Mouse (Mus musculus): ENCODE results near the gene Nkain4. TPM values are rescaled to one million over a fixed set of nuclear protein-coding genes. Genes with fewer than 3 reads are reported as not detected.

The Nkain4 gene
- 2.0 and 2.6 TPM in 2 replicates for polyA plus RNA-seq (2015; fragmentation: Nextera tagmentation; extraction: Ambion mirVana)

DNA sequence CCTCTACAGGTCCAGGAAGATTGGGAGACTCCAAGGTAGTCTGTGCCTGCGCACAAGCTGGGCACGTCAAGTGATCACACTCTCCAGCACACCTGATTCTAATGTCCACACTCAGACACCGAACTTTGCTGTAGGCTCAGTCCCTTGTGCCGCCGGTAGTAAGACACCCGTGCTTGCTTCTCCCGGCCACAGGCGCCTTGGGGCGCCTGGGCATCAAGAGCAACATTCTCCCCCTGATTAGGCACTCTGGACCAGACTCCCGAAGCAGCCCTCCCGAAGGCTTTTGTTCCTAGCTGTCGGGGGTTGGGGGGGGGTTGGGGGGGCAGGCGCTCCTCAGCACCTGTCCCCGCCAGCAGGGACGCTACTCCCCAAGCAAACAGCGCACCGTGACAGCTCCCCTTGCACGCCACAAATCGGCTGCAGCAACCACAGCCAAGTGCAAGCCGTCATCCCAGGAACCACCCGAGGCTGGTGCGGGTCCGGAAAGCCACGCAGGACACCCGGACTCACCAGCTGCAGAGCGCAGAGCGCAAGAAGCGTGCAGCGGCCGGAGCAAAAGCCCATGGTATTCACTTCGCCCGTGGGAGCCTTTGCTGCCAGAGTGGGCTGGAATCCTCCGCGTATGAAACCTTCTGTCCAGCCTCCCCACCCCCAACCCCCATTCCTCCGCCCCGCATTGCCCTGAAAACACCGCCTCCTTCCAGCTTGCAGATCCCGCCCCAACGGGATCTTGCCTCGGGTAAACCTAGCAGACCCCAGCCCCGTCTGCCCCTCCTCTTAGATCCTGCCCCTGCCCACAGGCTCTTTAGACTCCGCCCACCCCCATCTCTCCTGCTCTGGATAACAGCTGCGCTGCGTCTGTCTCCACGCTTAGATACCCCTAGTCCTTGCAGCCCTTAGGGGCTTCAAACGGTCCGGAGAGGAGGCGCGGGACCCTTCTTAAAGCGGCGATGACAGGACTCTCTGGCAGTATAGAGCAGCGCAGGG lies at the start of gene Nkain4:
Nkain4 (minus strand) TSS at position 639 of the 987 bp plus-strand sequence.
- H3K9me3 ChIP-seq (replicated peaks): no peaks in the 10 kb centered on the region
- H3K9ac ChIP-seq: no peak within 1 kb of the TSS
- H3K27ac ChIP-seq: no peak within 1 kb of the TSS
- no peaks in the 10 kb centered on the region for H3K4me1 ChIP-seq (replicated peaks)
- no peak for DNase-seq
- peak within 1 kb of the TSS; percentile 59 for H3K4me2 ChIP-seq
- 3% methylated on average over 52 of the region's 52 CpGs for WGBS (ENCODE audit: insufficient replicate concordance)
- ATAC-seq (ENCODE audit: low read depth): no peak
- H3K36me3 ChIP-seq: no peaks in the 10 kb centered on the region
- H3K27me3 ChIP-seq: peaks cover 69% of the 10 kb centered on the region
- H3K4me3 ChIP-seq (replicated peaks): peak within 1 kb of the TSS; percentile 42

DNA sequence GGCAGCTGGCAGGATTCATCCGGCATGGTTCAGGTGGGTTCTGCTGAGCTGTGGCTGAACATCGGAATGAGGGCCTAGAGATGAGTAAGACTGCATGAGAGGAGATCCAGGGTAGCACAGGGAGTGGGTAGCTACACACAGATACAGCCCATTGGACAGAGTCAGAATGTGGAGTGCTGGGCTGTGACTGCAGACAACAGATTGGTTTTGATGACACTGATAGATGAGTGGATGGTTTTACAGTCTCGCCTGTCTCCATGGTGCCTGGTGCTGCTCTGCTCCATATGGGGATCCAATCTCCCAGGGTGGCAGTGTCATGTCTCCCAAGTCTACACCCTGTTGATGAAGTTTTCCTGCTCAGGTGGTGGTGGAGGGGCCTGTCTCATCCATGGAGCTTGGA lies 42.4 kb upstream of the Nkain4 start:
- Histone ChIP-seq H3K27me3 (no peaks in the 10 kb centered on the region), H3K9me3 (replicated peaks) (no peaks in the 10 kb centered on the region), H3K4me2 (no peak overlapping the region), H3K27ac (no peak overlapping the region), H3K4me1 (replicated peaks) (no peaks in the 10 kb centered on the region), H3K9ac (no peak overlapping the region), H3K4me3 (replicated peaks) (no peak overlapping the region), H3K36me3 (no peaks in the 10 kb centered on the region)
- 44% methylated on average over 3 of the region's 3 CpGs for WGBS (ENCODE audit: insufficient replicate concordance)
- DNase-seq (no peak), ATAC-seq (ENCODE audit: low read depth) (no peak)

DNA sequence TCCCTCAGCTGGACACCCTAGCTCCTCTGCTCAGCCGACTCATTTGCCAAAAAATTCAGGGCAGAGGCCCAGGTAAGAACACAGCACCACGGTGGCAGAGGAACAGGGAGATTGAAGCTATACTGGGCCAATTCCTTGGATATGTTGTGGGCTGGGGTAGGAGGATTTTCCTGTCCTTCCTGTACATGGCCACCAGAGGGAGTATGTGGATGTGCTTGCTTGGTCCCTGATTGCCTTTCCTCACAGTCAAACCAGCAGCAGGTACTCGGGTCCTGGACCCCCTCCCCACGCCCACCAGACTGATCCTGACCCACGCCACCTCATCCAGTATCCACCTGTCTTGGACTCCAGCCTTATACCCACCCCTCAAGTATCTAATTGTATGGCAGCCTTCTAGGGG lies 41.9 kb upstream of the Nkain4 start:
- DNase-seq (no peak), ATAC-seq (ENCODE audit: low read depth) (no peak)
- Histone ChIP-seq H3K27ac (no peak overlapping the region), H3K9me3 (replicated peaks) (no peaks in the 10 kb centered on the region), H3K4me1 (replicated peaks) (no peaks in the 10 kb centered on the region), H3K36me3 (no peaks in the 10 kb centered on the region), H3K4me3 (replicated peaks) (no peak overlapping the region), H3K27me3 (no peaks in the 10 kb centered on the region), H3K9ac (no peak overlapping the region), H3K4me2 (no peak overlapping the region)
- 10% methylated on average over 5 of the region's 5 CpGs for WGBS (ENCODE audit: insufficient replicate concordance)

DNA sequence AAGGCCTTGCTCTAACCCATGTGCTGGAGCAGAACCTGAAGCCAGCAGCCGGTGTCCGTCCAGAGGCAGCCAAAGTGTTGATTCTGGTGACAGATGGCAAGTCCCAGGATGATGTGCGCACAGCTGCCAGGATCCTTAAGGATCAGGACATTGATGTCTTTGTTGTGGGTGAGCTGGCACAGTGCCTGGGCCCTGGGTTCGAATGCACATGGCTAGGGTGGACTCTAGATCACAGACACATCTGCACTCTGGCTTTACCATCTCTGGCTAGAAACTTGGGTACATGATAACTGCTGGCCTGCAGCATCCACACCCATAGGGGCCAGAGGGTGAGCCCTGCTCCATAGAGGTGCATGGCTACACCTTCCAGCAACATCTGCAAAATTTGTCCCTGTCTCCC lies 41.0 kb upstream of the Nkain4 start:
- 60% methylated on average over 4 of the region's 4 CpGs for WGBS (ENCODE audit: insufficient replicate concordance)
- Histone ChIP-seq H3K36me3 (no peaks in the 10 kb centered on the region), H3K27ac (no peak overlapping the region), H3K9me3 (replicated peaks) (no peaks in the 10 kb centered on the region), H3K27me3 (no peaks in the 10 kb centered on the region), H3K9ac (no peak overlapping the region), H3K4me1 (replicated peaks) (no peaks in the 10 kb centered on the region), H3K4me2 (no peak overlapping the region), H3K4me3 (replicated peaks) (no peak overlapping the region)
- ATAC-seq (ENCODE audit: low read depth) (no peak), DNase-seq (no peak)

DNA sequence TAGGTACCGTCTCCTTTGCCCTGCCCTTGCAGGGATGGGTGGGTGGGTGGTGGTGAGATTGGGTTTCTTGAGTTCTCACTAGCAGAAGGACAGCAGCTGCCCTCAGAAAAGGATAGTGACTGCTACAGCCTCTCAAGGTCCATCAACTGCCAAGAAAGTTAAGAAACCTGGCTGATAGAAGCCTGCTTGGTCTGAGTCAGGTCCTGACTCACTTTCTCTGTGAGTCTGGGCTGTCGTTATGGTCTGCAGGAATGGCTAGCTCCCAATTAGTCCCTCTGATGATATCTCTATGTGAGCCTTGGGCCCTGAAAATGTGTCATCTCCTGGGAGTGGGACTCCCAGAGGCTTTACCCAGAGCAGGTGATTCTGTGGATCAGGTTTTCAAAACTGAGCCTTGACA lies 39.9 kb upstream of the Nkain4 start:
- Histone ChIP-seq H3K36me3 (no peaks in the 10 kb centered on the region), H3K27me3 (no peaks in the 10 kb centered on the region), H3K4me1 (replicated peaks) (no peaks in the 10 kb centered on the region), H3K4me2 (no peak overlapping the region), H3K4me3 (replicated peaks) (no peak overlapping the region), H3K27ac (no peak overlapping the region), H3K9ac (no peak overlapping the region), H3K9me3 (replicated peaks) (no peaks in the 10 kb centered on the region)
- ATAC-seq (ENCODE audit: low read depth) (no peak), DNase-seq (no peak)
- 49% methylated on average over 2 of the region's 2 CpGs for WGBS (ENCODE audit: insufficient replicate concordance)

DNA sequence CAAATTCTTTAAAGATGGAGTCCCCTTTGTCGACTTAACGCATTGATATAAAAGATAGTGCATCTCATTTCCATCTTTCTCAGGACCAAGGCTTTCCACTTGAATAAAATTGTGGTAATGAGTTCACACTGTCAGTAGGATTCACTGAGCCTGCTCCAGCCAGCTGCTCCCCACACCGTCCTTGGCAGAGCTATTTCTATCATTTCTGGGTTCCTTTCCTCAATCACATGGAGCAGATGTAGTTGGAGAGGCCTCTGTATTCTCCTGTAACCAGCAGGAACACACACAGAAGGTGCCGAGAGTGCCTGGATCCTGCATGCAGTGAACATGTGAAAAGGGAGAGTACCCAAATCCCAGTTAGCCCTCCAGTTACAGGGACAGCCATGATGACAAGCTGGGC lies 35.8 kb upstream of the Nkain4 start:
- no peaks in the 10 kb centered on the region for H3K27me3 ChIP-seq
- no peaks in the 10 kb centered on the region for H3K36me3 ChIP-seq
- no peak overlapping the region for H3K4me2 ChIP-seq
- H3K4me1 ChIP-seq (replicated peaks): no peaks in the 10 kb centered on the region
- H3K9ac ChIP-seq: no peak overlapping the region
- 57% methylated on average over 4 of the region's 4 CpGs for WGBS (ENCODE audit: insufficient replicate concordance)
- no peak for DNase-seq
- H3K9me3 ChIP-seq (replicated peaks): no peaks in the 10 kb centered on the region
- H3K4me3 ChIP-seq (replicated peaks): no peak overlapping the region
- H3K27ac ChIP-seq: no peak overlapping the region
- ATAC-seq (ENCODE audit: low read depth): no peak

DNA sequence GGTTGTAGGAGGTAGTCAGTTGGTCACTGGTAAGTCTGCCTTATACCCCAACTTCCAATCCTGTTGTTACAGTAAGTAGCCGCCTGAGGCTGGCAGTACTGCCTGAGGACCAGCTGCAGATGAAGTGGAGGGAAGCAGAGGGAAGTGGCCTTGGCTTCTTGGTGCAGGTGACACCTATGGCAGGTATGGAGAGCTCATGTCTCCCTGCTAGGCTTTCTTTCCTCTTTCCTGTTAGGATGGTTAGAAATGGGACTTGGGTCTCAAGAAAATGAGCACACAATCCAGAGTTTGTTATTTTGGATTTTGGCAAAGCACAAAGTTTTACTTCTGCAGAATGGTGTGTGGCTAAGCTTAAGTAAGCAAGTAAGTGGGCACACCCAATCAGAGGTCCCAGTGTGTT lies 34.4 kb upstream of the Nkain4 start:
- no peak overlapping the region for H3K27ac ChIP-seq
- H3K9me3 ChIP-seq (replicated peaks): no peaks in the 10 kb centered on the region
- H3K4me3 ChIP-seq (replicated peaks): no peak overlapping the region
- no peak overlapping the region for H3K4me2 ChIP-seq
- DNase-seq: no peak
- no peak overlapping the region for H3K9ac ChIP-seq
- ATAC-seq (ENCODE audit: low read depth): no peak
- H3K36me3 ChIP-seq: no peaks in the 10 kb centered on the region
- H3K27me3 ChIP-seq: no peaks in the 10 kb centered on the region
- 44% methylated on average over 1 of the region's 1 CpGs for WGBS (ENCODE audit: insufficient replicate concordance)
- no peaks in the 10 kb centered on the region; the same call in 1 of the 2 replicates for H3K4me1 ChIP-seq (replicated peaks)

DNA sequence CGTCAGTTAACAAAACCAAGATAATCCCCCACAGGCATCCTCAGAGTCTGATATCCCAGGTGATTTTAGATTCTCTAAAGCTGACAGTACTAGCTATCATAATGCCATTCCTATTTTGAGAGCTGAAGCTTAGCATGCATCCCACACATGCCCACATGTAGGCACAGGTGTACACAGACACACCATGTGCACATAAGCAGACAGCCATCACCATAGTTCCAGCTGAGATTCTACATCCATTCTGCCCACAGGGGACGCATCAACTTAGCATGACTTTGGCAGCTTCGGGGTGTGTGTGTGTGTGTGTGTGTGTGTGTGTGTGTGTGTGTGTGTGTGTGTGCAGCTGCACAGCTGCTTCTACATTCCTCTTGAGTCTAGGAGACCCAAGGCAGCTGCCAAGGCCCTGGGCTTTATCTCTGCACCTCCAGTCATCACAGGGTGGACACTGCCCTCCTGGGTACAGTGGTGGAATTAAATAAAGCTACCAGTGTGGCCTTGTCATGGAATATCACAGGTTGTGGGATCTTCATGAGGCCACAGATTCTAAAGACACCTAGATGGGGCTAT lies 33.9 kb upstream of the Nkain4 start:
- no peak overlapping the region for H3K27ac ChIP-seq
- 72% methylated on average over 3 of the region's 3 CpGs for WGBS (ENCODE audit: insufficient replicate concordance)
- H3K9me3 ChIP-seq (replicated peaks): no peaks in the 10 kb centered on the region
- no peak overlapping the region for H3K9ac ChIP-seq
- peaks cover 2% of the 10 kb centered on the region; the same call in 1 of the 2 replicates for H3K4me1 ChIP-seq (replicated peaks)
- no peak for ATAC-seq (ENCODE audit: low read depth)
- 0 out of 2 replicates have a peak, but pooled peaks cover 2% of the 10 kb centered on the region for H3K36me3 ChIP-seq
- DNase-seq: no peak
- no peak overlapping the region for H3K4me2 ChIP-seq
- no peak overlapping the region for H3K4me3 ChIP-seq (replicated peaks)
- H3K27me3 ChIP-seq: no peaks in the 10 kb centered on the region

DNA sequence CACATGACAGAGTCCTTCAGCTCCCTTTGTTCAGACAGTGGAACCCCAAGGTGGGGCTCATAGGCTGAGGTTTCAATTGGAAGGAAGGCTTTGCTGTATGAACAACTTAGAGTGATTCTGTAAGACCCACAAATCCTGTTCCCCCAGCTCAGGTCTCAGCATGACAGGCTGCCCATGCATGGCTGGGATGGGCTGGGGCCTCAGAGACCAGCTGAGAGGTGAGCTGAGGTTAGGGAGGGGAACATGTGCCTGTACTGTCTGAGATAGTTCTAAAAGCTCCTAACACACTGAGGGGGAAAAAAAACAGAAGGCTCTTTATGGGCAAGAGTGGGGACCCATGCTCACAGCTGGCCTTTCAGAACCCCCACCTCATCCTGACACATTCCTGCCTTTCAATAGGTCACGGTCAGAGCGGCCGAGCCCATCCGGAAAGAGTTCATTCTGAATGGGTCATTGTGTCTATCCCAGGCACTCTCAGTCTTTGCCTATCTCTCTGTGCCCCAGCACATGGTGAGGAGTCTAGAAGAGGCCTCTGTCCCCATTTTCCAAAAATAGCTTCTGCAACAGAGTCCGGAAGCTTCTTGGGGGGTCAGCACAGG lies 33.0 kb upstream of the Nkain4 start:
- H3K4me3 ChIP-seq (replicated peaks): no peak overlapping the region
- H3K9ac ChIP-seq: no peak overlapping the region
- peaks cover 3% of the 10 kb centered on the region; the same call in 1 of the 2 replicates for H3K4me1 ChIP-seq (replicated peaks)
- no peaks in the 10 kb centered on the region for H3K9me3 ChIP-seq (replicated peaks)
- no peaks in the 10 kb centered on the region for H3K27me3 ChIP-seq
- no peak for ATAC-seq (ENCODE audit: low read depth)
- 76% methylated on average over 5 of the region's 5 CpGs for WGBS (ENCODE audit: insufficient replicate concordance)
- H3K36me3 ChIP-seq: peaks cover 7% of the 10 kb centered on the region; the same call in 1 of the 2 replicates
- no peak overlapping the region for H3K27ac ChIP-seq
- DNase-seq: no peak
- no peak overlapping the region for H3K4me2 ChIP-seq

DNA sequence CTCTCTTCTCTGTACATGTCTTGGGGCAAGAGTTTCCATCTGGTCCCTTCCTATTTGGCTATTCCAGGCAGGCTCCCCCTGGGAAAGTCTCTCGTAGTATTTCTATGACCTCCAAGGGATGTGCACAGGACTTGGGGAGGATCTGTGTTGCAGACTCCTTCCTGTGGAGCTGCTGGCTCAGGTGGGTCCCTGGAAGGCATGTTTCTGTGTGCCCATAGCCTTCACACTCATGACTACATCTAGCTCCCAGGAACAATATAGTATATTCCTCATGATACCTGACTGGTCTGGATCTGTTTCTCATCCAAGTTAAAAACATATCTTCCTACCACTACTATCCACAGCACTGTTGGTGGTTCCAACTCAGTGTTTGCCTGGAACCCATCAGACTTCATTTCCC lies 32.5 kb upstream of the Nkain4 start:
- Histone ChIP-seq H3K27ac (no peak overlapping the region), H3K9ac (no peak overlapping the region), H3K9me3 (replicated peaks) (no peaks in the 10 kb centered on the region), H3K4me2 (no peak overlapping the region), H3K4me3 (replicated peaks) (no peak overlapping the region), H3K4me1 (replicated peaks) (peaks cover 3% of the 10 kb centered on the region; the same call in 1 of the 2 replicates), H3K27me3 (no peaks in the 10 kb centered on the region), H3K36me3 (peaks cover 12% of the 10 kb centered on the region)
- DNase-seq (no peak), ATAC-seq (ENCODE audit: low read depth) (no peak)
- WGBS (ENCODE audit: insufficient replicate concordance): 63% methylated on average over 1 of the region's 1 CpGs

DNA sequence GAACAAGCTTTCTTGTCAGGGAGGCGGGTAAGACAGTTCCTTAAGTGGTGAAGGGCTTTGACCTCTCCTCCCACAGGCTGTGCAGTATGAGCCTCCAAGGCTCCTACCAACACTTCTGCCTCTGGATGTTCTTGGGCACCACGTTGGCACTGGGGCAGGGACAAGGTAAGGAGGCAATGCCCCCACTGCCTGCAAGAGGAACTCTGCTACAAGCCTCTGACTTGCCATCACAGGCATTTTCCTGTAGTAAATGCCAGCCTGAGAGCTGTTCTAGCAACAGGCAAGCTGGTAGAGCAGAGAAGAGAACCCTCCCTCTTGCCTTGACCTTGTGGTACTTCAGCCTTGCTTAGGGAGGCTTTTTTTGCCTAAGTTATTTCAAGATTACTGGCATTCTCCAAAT lies 31.9 kb upstream of the Nkain4 start, which contains the start of gene Col20a1:
Col20a1 (plus strand) TSS at position 87 of the 400 bp plus-strand sequence.
- ATAC-seq (ENCODE audit: low read depth): no peak
- Histone ChIP-seq H3K36me3 (peaks cover 17% of the 10 kb centered on the region), H3K27me3 (no peaks in the 10 kb centered on the region), H3K4me3 (replicated peaks) (no peak within 1 kb of the TSS), H3K27ac (no peak within 1 kb of the TSS), H3K4me1 (replicated peaks) (peaks cover 3% of the 10 kb centered on the region; the same call in 1 of the 2 replicates), H3K9ac (no peak within 1 kb of the TSS), H3K9me3 (replicated peaks) (no peaks in the 10 kb centered on the region), H3K4me2 (no peak within 1 kb of the TSS)
- no peak for DNase-seq
- 48% methylated on average over 2 of the region's 2 CpGs for WGBS (ENCODE audit: insufficient replicate concordance)
